Mouse (Mus musculus): ENCODE data around the gene Car5a. TPM values are rescaled to one million over a fixed set of nuclear protein-coding genes. Genes with fewer than 3 reads are reported as not detected.

Gene Car5a
- polyA plus RNA-seq, 1 experiment from 2014 or later = 0.16 TPM

Small RNA genes within 50 kb of the gene (microRNA-seq; reads per million reads assigned to microRNA genes)
- not detected for gene Mir7237

Other genes with a start within 250 kb of the Car5a start
- 84.2 and 89.0 TPM in 2 replicates for gene Jph3, start 215.3 kb downstream of the Car5a start, polyA plus RNA-seq (2014; fragmentation: Nextera tagmentation; extraction: Ambion mirVana)
- gene Klhdc4, start 115.3 kb downstream of the Car5a start, polyA plus RNA-seq (2014; fragmentation: Nextera tagmentation; extraction: Ambion mirVana) = 43.7 and 46.2 TPM in 2 replicates
- 38.1 and 50.7 TPM in 2 replicates for gene Slc7a5, start 37.2 kb downstream of the Car5a start, polyA plus RNA-seq (2014; fragmentation: Nextera tagmentation; extraction: Ambion mirVana)
- gene Banp, start 4.8 kb upstream of the Car5a start, polyA plus RNA-seq (2014; fragmentation: Nextera tagmentation; extraction: Ambion mirVana) = 47.2 and 53.9 TPM in 2 replicates